In genomic region chr10:3507484-3508221, GRCm38 (mm10) we compare ENCODE assay signal across 8 mouse cellular contexts. TPM values are rescaled to one million over a fixed set of nuclear protein-coding genes. Genes with fewer than 3 reads are reported as not detected.
DNase-seq lines count a peak whose midpoint lies in the region; ATAC-seq lines count a peak whose summit lies in the region.

No protein-coding gene starts in this region.

- no peak overlapping the region for H3K4me3 ChIP-seq in heart, embryonic 13.5 days
- H3K4me3 ChIP-seq in kidney, embryonic 16.5 days (ENCODE audit: low read length), result no peak overlapping the region
- no peak overlapping the region for H3K4me3 ChIP-seq in limb, embryonic 15.5 days

- DNase-seq in cerebellum, adult 8-10 months, result peak; percentile 11
- DNase-seq in cerebellum, adult 9-10 months, result no peak
- DNase-seq in cerebellum, postnatal 10 days, result peak; percentile 94
- DNase-seq in ovary, postnatal 36 days (ENCODE audit: low spot score), result peak; percentile 67

- 0 out of 2 replicates have a peak, but pooled peaks have one; percentile 43 for ATAC-seq in heart, embryonic 13.5 days (ENCODE audit: extremely low read depth, insufficient number of reproducible peaks, low FRiP score, low TSS enrichment)
- ATAC-seq in kidney, embryonic 16.5 days (ENCODE audit: low FRiP score, low TSS enrichment), result peak; percentile 67; the same call in 1 of the 2 replicates
- peak; percentile 61 for ATAC-seq in limb, embryonic 15.5 days (ENCODE audit: insufficient number of reproducible peaks, low FRiP score, low TSS enrichment, low read depth)
- no peak for ATAC-seq in megakaryocyte, adult 5-6 weeks (ENCODE audit: poor library complexity, severe bottlenecking)

- 0 out of 2 replicates have a peak overlapping the region, but pooled peaks have one; percentile 40 for H3K9ac ChIP-seq in heart, embryonic 13.5 days
- H3K9ac ChIP-seq in kidney, embryonic 16.5 days (replicated peaks; ENCODE audit: low read length), result no peak overlapping the region
- no peak overlapping the region for H3K9ac ChIP-seq in limb, embryonic 15.5 days

- peaks cover 44% of the 10 kb centered on the region for H3K4me1 ChIP-seq in heart, embryonic 13.5 days
- no peaks in the 10 kb centered on the region; the same call in 1 of the 2 replicates for H3K4me1 ChIP-seq in kidney, embryonic 16.5 days (ENCODE audit: insufficient read depth, low read length)
- H3K4me1 ChIP-seq in limb, embryonic 15.5 days, result peaks cover 10% of the 10 kb centered on the region

- H3K36me3 ChIP-seq in heart, embryonic 13.5 days, result no peaks in the 10 kb centered on the region
- H3K36me3 ChIP-seq in kidney, embryonic 16.5 days (ENCODE audit: insufficient read depth, low read length), result no peaks in the 10 kb centered on the region
- no peaks in the 10 kb centered on the region for H3K36me3 ChIP-seq in limb, embryonic 15.5 days

- no peaks in the 10 kb centered on the region for H3K27me3 ChIP-seq in heart, embryonic 13.5 days (replicated peaks)
- no peaks in the 10 kb centered on the region for H3K27me3 ChIP-seq in kidney, embryonic 16.5 days (ENCODE audit: insufficient read depth, low read length)
- H3K27me3 ChIP-seq in limb, embryonic 15.5 days, result no peaks in the 10 kb centered on the region

- H3K4me2 ChIP-seq in heart, embryonic 13.5 days, result no peak overlapping the region
- H3K4me2 ChIP-seq in kidney, embryonic 16.5 days (replicated peaks; ENCODE audit: low read depth, low read length), result no peak overlapping the region
- no peak overlapping the region for H3K4me2 ChIP-seq in limb, embryonic 15.5 days

- H3K9me3 ChIP-seq in heart, embryonic 13.5 days, result no peaks in the 10 kb centered on the region
- no peaks in the 10 kb centered on the region for H3K9me3 ChIP-seq in kidney, embryonic 16.5 days (ENCODE audit: low read length)
- H3K9me3 ChIP-seq in limb, embryonic 15.5 days, result no peaks in the 10 kb centered on the region

- H3K27ac ChIP-seq in heart, embryonic 13.5 days (replicated peaks), result peak overlapping the region; percentile 85
- no peak overlapping the region for H3K27ac ChIP-seq in kidney, embryonic 16.5 days (ENCODE audit: low read length)
- H3K27ac ChIP-seq in limb, embryonic 15.5 days, result no peak overlapping the region; the same call in 1 of the 2 replicates

- 36% methylated on average over 8 of the region's 8 CpGs for WGBS in heart, embryonic 13.5 days
- WGBS in kidney, embryonic 16.5 days, result 57% methylated on average over 8 of the region's 8 CpGs
- WGBS in limb, embryonic 15.5 days, result 22% methylated on average over 8 of the region's 8 CpGs

RNA-seq across cellular contexts. Expression of gene Iyd, which starts 32.4 kb away (rescaled TPM):
- 0.27 and 0.69 TPM in 2 replicates for polyA plus RNA-seq in heart, embryonic 13.5 days (2015; fragmentation: Nextera tagmentation; extraction: Ambion mirVana)
- polyA plus RNA-seq in kidney, embryonic 16.5 days (2015; fragmentation: Nextera tagmentation; extraction: Ambion mirVana), result 6.6 and 8.0 TPM in 2 replicates
- polyA plus RNA-seq in limb, embryonic 15.5 days (2015; fragmentation: Nextera tagmentation; extraction: Ambion mirVana), result 1.4 and 1.7 TPM in 2 replicates
- not detected in 2 replicates for total RNA-seq in megakaryocyte, adult 5-6 weeks (2015)
- total RNA-seq in megakaryocyte, adult 5-6 weeks (2017), result not detected in 2 replicates
